Mouse (Mus musculus): ENCODE measurements around the gene Tmem106c. TPM values are rescaled to one million over a fixed set of nuclear protein-coding genes. Genes with fewer than 3 reads are reported as not detected.

The Tmem106c gene
- 10 to 100 TPM in 16 of 26 experiments, 1 to 10 TPM in 10; 4.2 to 43.0 (median 16.8) TPM for total RNA-seq (2018; cell fraction: chromatin; rRNA removed)
- 10 to 100 TPM; 24.4 to 49.6 (median 37.5) TPM for total RNA-seq (2018; cell fraction: cytosol; rRNA removed)
- total RNA-seq (2018; cell fraction: nucleus; rRNA removed): 10 to 100 TPM in 25 of 26 experiments, 1 to 10 TPM in 1; 9.6 to 67.6 (median 19.3) TPM
- 43.3 to 54.3 TPM (median 47.9 TPM) in 3 replicates for polyA plus RNA-seq (2018)

DNA sequence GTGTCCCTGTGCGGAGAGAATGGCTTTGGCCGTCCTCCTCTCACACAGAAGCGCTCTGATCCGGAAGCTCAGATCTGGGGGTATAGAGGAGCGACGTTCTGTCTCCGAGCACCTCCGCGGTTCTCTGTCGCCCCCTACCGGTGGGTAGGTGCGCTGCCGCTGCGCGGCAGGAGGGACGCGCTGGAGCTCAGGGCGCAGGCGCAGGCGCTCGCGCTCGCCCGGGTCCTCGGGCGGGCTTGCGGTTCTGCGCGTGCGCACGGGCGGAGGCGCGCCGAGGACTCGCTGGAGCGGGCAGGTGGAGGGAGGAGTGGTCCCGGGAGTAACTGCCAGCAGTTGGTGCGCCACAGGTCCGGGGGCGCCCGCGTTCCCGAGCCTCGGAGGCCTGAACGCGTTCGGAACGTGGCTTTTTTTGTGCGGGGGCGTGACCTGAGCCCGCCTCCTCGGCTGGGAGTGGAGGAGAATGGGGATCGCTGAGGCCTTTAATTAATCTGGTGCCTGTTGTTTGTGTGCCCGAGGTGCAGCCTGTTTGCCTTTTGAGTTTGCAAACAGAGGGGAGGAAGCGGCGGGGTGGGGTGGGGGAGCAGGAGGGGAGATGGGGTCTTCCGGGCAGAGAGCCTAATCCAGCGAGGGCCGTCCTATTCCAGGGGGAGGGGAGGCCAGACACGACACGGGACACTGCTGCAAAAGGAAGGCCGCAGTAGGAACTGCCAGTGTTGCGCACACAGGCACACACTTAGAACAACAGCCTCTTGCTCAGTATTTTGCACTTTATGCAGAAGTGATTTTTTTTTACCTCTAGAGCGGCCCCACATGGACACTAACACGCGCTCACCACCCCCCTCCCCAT is at the start of gene Tmem106c:
Gene Tmem106c (plus strand): TSS at position 212 of the 847 bp plus-strand sequence.
- Histone ChIP-seq H3K79me2 (ENCODE audit: inconsistent target) (no peaks in the 10 kb centered on the region), H3K36me3 (ENCODE audit: inconsistent target) (0 out of 2 replicates have a peak, but pooled peaks cover 2% of the 10 kb centered on the region), H3K27ac (peak within 1 kb of the TSS; percentile 36), H3K4me3 (ENCODE audit: inconsistent target) (peak within 1 kb of the TSS; percentile 82)
- under 1% methylated on average over 58 of the region's 67 CpGs for WGBS (ENCODE audit: missing documents)

- H3K4me3 ChIP-seq (ENCODE audit: inconsistent target): no peak overlapping the region
- no peak overlapping the region for H3K27ac ChIP-seq
- H3K36me3 ChIP-seq (ENCODE audit: inconsistent target): no peaks in the 10 kb centered on the region
- 9% methylated on average over 9 of the region's 9 CpGs for whole genome bisulfite sequencing (ENCODE audit: missing documents)
- no peaks in the 10 kb centered on the region for H3K79me2 ChIP-seq (ENCODE audit: inconsistent target)
These were observed 49.7 kb upstream of the Tmem106c start for GRCm38 (mm10) chr15:97914331-97914747.

DNA sequence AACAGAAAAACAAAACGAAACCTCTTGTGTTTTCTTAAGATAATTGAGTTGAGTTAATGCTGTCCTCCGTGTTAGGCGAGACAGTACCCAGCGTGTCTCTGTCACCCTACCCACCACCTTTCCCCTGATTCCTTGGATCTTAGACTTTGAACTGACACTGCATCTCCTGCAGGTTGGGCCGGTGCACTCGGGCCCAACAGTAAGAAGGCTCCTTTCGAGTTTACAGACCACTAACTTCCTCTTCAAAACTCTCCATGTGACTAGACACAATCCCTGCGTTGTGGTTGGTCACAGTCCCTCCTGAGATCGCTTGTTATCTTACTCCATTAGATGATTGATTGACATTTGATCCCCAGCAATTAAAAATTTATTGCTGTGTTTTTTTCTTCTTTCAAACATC is 46.0 kb upstream of the Tmem106c start:
- Histone ChIP-seq H3K36me3 (ENCODE audit: inconsistent target) (no peaks in the 10 kb centered on the region), H3K27ac (no peak overlapping the region), H3K4me3 (ENCODE audit: inconsistent target) (no peak overlapping the region), H3K79me2 (ENCODE audit: inconsistent target) (no peaks in the 10 kb centered on the region)
- WGBS (ENCODE audit: missing documents): 30% methylated on average over 9 of the region's 9 CpGs

DNA sequence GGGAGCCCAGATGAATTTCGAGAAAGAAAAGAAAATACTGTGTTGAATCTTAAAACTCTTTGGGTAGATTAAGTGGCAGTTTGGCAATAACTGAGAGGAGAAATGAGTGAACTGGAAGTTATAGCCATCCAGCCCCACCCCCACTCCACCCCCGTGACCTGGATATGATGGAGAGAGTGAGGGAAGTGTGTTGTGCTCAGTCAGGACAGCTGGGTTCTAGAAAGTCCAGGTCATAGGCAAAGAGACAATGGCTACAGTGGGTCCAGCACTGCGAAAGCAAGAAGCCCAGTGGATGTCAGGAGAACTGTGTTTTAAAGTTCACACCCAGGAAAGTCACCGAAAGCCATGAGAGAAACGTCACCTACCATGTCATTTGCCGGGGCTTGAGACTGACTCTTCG is 44.8 kb upstream of the Tmem106c start:
- Histone ChIP-seq H3K79me2 (ENCODE audit: inconsistent target) (no peaks in the 10 kb centered on the region), H3K4me3 (ENCODE audit: inconsistent target) (no peak overlapping the region), H3K36me3 (ENCODE audit: inconsistent target) (no peaks in the 10 kb centered on the region), H3K27ac (no peak overlapping the region)
- WGBS (ENCODE audit: missing documents): 91% methylated on average over 7 of the region's 7 CpGs

DNA sequence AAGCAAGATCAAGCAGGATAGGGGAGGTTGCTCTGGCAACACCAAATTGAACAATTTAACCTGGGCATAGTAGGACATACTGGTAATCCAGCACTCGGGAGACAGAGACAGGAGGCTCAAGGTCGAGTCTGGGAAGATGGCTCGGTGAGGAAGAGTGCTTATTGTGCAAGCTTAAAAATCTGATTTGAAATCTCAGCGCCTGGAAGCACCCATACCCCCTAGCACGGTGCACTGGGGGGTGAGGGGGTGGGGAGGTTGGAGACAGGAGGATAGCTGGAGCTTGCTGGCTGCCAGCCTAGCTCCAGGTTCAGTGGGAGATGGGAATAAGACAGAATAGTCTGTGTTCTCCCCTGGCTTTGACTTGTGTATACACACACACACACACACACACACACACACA is 43.7 kb upstream of the Tmem106c start:
- Histone ChIP-seq H3K79me2 (ENCODE audit: inconsistent target) (no peaks in the 10 kb centered on the region), H3K36me3 (ENCODE audit: inconsistent target) (no peaks in the 10 kb centered on the region)
- 51% methylated on average over 2 of the region's 5 CpGs for WGBS (ENCODE audit: missing documents)

GRCm38 (mm10) chr15:97921796-97922195 is 42.2 kb upstream of the Tmem106c start:
- H3K27ac ChIP-seq: no peak overlapping the region
- H3K4me3 ChIP-seq (ENCODE audit: inconsistent target): no peak overlapping the region
- 97% methylated on average over 9 of the region's 9 CpGs for WGBS (ENCODE audit: missing documents)
- H3K36me3 ChIP-seq (ENCODE audit: inconsistent target): no peaks in the 10 kb centered on the region
- no peaks in the 10 kb centered on the region for H3K79me2 ChIP-seq (ENCODE audit: inconsistent target)

More for the DNA sequence above, 43.7 kb upstream of the Tmem106c start:
- Histone ChIP-seq H3K4me3 (ENCODE audit: inconsistent target) (no peak overlapping the region), H3K27ac (no peak overlapping the region)

GRCm38 (mm10) chr15:97922421-97922820 is 41.6 kb upstream of the Tmem106c start:
- H3K4me3 ChIP-seq (ENCODE audit: inconsistent target): no peak overlapping the region
- no peaks in the 10 kb centered on the region for H3K36me3 ChIP-seq (ENCODE audit: inconsistent target)
- H3K79me2 ChIP-seq (ENCODE audit: inconsistent target): no peaks in the 10 kb centered on the region
- 79% methylated on average over 2 of the region's 2 CpGs for WGBS (ENCODE audit: missing documents)
- no peak overlapping the region for H3K27ac ChIP-seq

GRCm38 (mm10) chr15:97927018-97927417 is 37.0 kb upstream of the Tmem106c start:
- Histone ChIP-seq H3K27ac (no peak overlapping the region), H3K4me3 (ENCODE audit: inconsistent target) (no peak overlapping the region), H3K36me3 (ENCODE audit: inconsistent target) (no peaks in the 10 kb centered on the region), H3K79me2 (ENCODE audit: inconsistent target) (no peaks in the 10 kb centered on the region)
- 54% methylated on average over 4 of the region's 4 CpGs for WGBS (ENCODE audit: missing documents)

DNA sequence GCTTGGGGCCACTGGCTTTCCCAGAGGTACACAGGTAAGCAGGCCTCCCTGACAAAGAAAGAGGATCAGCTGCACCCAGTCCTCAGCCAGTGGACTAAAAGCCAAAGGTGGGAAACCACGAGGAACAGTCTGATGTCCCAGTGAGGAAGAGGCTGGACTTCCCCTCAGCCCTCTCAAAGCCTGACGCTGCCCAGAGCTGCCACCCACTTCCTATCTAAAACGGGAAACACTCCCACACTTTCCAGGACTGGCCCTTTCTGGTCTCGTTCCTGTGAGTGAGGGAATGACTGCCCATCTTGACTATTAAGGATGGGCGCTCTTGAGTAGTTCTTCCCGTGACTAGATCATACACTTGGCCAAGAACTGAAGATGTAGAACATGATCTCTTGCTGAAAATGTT is 36.2 kb upstream of the Tmem106c start:
- Histone ChIP-seq H3K27ac (no peak overlapping the region), H3K4me3 (ENCODE audit: inconsistent target) (no peak overlapping the region), H3K79me2 (ENCODE audit: inconsistent target) (no peaks in the 10 kb centered on the region), H3K36me3 (ENCODE audit: inconsistent target) (no peaks in the 10 kb centered on the region)
- 31% methylated on average over 6 of the region's 6 CpGs for WGBS (ENCODE audit: missing documents)

DNA sequence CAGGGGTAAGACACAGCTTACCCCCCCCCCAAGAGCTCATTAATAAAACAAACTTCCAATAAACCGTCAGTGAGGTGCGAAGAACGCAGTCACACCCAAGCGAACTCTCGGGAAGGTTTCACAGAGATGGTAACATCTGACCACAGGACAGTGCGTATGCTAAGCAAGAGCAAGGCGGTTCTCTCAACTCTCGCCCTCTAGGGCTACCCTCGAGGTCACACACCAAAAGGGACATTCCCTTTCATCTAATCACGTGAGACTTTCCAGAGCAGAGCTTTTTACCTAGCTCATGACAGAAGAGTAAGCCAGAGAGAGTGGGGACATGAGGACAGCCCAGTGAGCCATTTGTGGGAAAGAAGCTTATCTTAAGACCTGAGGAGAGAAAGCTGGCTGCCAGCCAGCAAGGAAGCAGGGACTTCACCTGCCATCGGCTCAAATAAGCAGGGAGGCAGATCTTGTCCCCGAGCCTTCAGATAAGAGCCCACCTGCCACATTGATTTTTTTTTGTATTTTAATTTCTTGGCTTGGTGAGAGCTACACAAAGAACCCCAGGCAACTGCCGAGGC is 34.7 kb upstream of the Tmem106c start:
- H3K27ac ChIP-seq: no peak overlapping the region

DNA sequence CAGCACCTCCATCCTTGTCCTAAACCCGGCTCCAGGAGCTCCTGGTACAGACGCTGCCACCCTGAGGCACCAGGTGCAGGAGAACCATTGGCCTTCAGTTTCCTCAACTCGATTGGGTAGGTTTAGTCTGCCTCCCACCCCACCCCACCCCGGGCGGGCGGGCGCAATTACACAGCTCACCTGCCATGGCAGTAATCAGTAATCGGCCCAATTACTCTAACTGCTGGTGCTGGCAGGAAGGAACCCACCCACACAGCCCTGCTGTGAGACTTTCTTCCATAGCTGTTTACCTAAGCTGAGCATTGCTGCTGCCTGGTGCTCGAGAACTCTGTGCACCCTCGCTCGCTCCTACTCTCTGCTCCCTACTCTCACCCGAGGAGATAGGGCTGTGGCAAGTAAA is 31.6 kb upstream of the Tmem106c start:
- Histone ChIP-seq H3K4me3 (ENCODE audit: inconsistent target) (no peak overlapping the region), H3K27ac (no peak overlapping the region), H3K36me3 (ENCODE audit: inconsistent target) (no peaks in the 10 kb centered on the region), H3K79me2 (ENCODE audit: inconsistent target) (no peaks in the 10 kb centered on the region)
- WGBS (ENCODE audit: missing documents): 89% methylated on average over 10 of the region's 12 CpGs

More for the DNA sequence above, 34.7 kb upstream of the Tmem106c start:
- H3K4me3 ChIP-seq (ENCODE audit: inconsistent target): no peak overlapping the region
- no peaks in the 10 kb centered on the region for H3K79me2 ChIP-seq (ENCODE audit: inconsistent target)
- 72% methylated on average over 13 of the region's 13 CpGs for WGBS (ENCODE audit: missing documents)
- H3K36me3 ChIP-seq (ENCODE audit: inconsistent target): no peaks in the 10 kb centered on the region

DNA sequence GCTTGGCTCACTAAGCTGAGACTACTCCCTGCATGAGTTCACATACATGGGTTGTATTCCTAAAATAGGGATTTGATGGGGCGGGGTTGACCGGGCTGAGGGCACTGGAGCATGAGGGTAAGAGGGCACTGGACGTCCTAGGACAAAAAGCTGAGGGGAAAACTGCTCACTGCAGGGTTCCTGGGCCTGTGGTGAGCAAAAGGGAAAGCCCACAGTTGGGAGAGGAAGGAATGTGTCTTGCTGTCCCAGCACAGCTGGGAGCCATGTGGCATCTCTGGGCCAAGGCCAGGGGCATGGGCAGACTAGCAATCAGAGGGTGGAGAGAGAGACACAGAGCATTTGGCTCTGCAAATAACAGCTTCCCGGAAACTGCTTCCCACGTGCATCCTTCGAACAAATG is 25.4 kb upstream of the Tmem106c start:
- Histone ChIP-seq H3K36me3 (ENCODE audit: inconsistent target) (no peaks in the 10 kb centered on the region), H3K27ac (no peak overlapping the region), H3K4me3 (ENCODE audit: inconsistent target) (no peak overlapping the region), H3K79me2 (ENCODE audit: inconsistent target) (no peaks in the 10 kb centered on the region)
- 92% methylated on average over 6 of the region's 6 CpGs for WGBS (ENCODE audit: missing documents)

DNA sequence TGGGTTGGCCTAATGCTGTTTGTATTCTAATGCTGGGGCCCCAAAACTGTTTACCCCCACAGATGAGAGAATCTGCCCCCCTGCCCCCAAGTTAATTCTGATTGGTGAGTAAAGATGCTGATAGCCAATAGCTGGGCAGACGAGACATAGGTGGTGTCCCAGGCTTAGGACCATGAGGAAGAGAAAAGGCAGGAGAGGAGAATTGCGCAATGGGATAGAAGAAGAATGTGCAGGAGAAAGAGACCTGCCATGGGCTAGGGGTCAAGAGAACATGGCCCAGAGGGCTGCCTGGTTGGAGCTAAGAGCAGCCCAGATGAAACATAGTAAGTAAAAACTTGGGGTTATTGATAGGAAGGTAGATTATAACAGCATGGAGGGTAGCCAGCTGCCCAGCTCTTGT is 23.9 kb upstream of the Tmem106c start:
- no peaks in the 10 kb centered on the region for H3K36me3 ChIP-seq (ENCODE audit: inconsistent target)
- 88% methylated on average over 2 of the region's 2 CpGs for WGBS (ENCODE audit: missing documents)
- H3K4me3 ChIP-seq (ENCODE audit: inconsistent target): no peak overlapping the region
- no peaks in the 10 kb centered on the region for H3K79me2 ChIP-seq (ENCODE audit: inconsistent target)
- no peak overlapping the region for H3K27ac ChIP-seq

GRCm38 (mm10) chr15:97941306-97941705 is 22.7 kb upstream of the Tmem106c start:
- no peak overlapping the region for H3K4me3 ChIP-seq (ENCODE audit: inconsistent target)
- H3K79me2 ChIP-seq (ENCODE audit: inconsistent target): no peaks in the 10 kb centered on the region
- H3K27ac ChIP-seq: no peak overlapping the region
- no peaks in the 10 kb centered on the region for H3K36me3 ChIP-seq (ENCODE audit: inconsistent target)
- 96% methylated on average over 2 of the region's 2 CpGs for WGBS (ENCODE audit: missing documents)

GRCm38 (mm10) chr15:97942538-97942937 is 21.5 kb upstream of the Tmem106c start:
- 70% methylated on average over 8 of the region's 8 CpGs for WGBS (ENCODE audit: missing documents)
- Histone ChIP-seq H3K27ac (no peak overlapping the region), H3K79me2 (ENCODE audit: inconsistent target) (no peaks in the 10 kb centered on the region), H3K36me3 (ENCODE audit: inconsistent target) (no peaks in the 10 kb centered on the region), H3K4me3 (ENCODE audit: inconsistent target) (no peak overlapping the region)
